Mouse (Mus musculus) heart, postnatal 0 days (tissue): ENCODE data around the gene Prkcb. TPM values are rescaled to one million over a fixed set of nuclear protein-coding genes. Genes with fewer than 3 reads are reported as not detected.

Experiments
- ATAC-seq: fragments of 200-750 bp; cut with Nextera tagmentation; 2 replicates; pipeline ENCODE4 v1.8.0; 2017; ENCODE audit warnings: low read depth, moderate number of reproducible peaks, moderate library complexity; ENCODE audit not compliant: insufficient read depth
- DNase-seq: peaks from one replicate; pipeline ENCODE4 v3.0.0-alpha.2; 2016; ENCODE audit warnings: low spot score
- H3K27ac ChIP-seq: fragments of 300-500 bp; sonication (generic); 2 replicates; pipeline ENCODE4 v1.5.1; 2014; ENCODE audit warnings: low read depth, mild to moderate bottlenecking
- H3K27me3 ChIP-seq: fragments of 300-500 bp; sonication (generic); 2 replicates; pipeline ENCODE4 v1.6.1; 2014; ENCODE audit warnings: low read length, mixed read lengths; ENCODE audit not compliant: control insufficient read depth, insufficient read depth
- H3K36me3 ChIP-seq: fragments of 300-500 bp; sonication (generic); replicated peaks from 2 replicates; pipeline ENCODE4 v1.6.1; 2014; ENCODE audit warnings: low read length, mixed read lengths; ENCODE audit not compliant: control insufficient read depth, insufficient read depth
- H3K4me1 ChIP-seq: fragments of 300-500 bp; sonication (generic); 2 replicates; pipeline ENCODE4 v1.6.1; 2014; ENCODE audit warnings: antibody characterized with exemption; ENCODE audit not compliant: control insufficient read depth, insufficient read depth
- H3K4me2 ChIP-seq: fragments of 300-500 bp; sonication (generic); 2 replicates; pipeline ENCODE4 v1.6.1; 2014; ENCODE audit warnings: low read depth, mild to moderate bottlenecking, low read length, moderate library complexity
- H3K4me3 ChIP-seq: fragments of 300-500 bp; sonication (generic); 2 replicates; pipeline ENCODE4 v1.5.1; 2014; ENCODE audit warnings: low read depth, low read length
- H3K9ac ChIP-seq: fragments of 300-500 bp; sonication (generic); replicated peaks from 2 replicates; pipeline ENCODE4 v1.6.1; 2014; ENCODE audit warnings: low read depth, low read length, mixed read lengths
- H3K9me3 ChIP-seq: fragments of 300-500 bp; sonication (generic); replicated peaks from 2 replicates; pipeline ENCODE4 v1.6.1; 2016; ENCODE audit warnings: low read length; ENCODE audit not compliant: control insufficient read depth
- CTCF ChIP-seq: IDR thresholded peaks from 2 replicates; pipeline ENCODE4 v1.5.1; 2016; ENCODE audit warnings: antibody characterized with exemption, control low read depth, low read depth
- EP300 ChIP-seq: IDR thresholded peaks from 2 replicates; pipeline ENCODE4 v1.6.1; 2016; ENCODE audit warnings: antibody characterized with exemption, low read depth
- WGBS: fragments of 180-500 bp; shearing (Covaris S2); extraction: QIAGEN DNeasy Blood & Tissue Kit; methylation state at CpG from one replicate; pipeline ENCODE4 v1.1.7; 2014; 5-methylcytosine and 5-hydroxymethylcytosine counted together
- polyA plus RNA-seq: library from polyadenylated mRNA; unstranded; fragments of >200 nt; fragmentation: Nextera tagmentation; extraction: Ambion mirVana; gene quantifications from 2 replicates; pipeline ENCODE4 v1.2.1, GENCODE M21; 2015
- total RNA-seq: library from RNA; depleted of rRNA; stranded (reverse); fragments of >200 nt; gene quantifications from 2 replicates; pipeline ENCODE4 v1.2.3, GENCODE M21; 2014; ENCODE audit warnings: low replicate concordance

Prkcb gene
- total and polyA plus RNA-seq, 2 experiments from 2014 or later = 1.1 to 1.9 TPM

GRCm38 (mm10) chr7:122272334-122272733 lies 16.2 kb upstream of the Prkcb start:
- H3K36me3 ChIP-seq = no peaks in the 10 kb centered on the region
- H3K4me1 ChIP-seq = no peaks in the 10 kb centered on the region
- H3K4me2 ChIP-seq = no peak overlapping the region
- H3K4me3 ChIP-seq = no peak overlapping the region
- WGBS = 84% methylated on average over 2 of the region's 2 CpGs
- DNase-seq (no peak), ATAC-seq (no peak)
- H3K9me3 ChIP-seq = no peaks in the 10 kb centered on the region
- H3K27ac ChIP-seq = no peak overlapping the region
- H3K27me3 ChIP-seq = no peaks in the 10 kb centered on the region
- H3K9ac ChIP-seq = no peak overlapping the region
- TF ChIP-seq CTCF = no peak
- TF ChIP-seq EP300 = no peak

- H3K36me3 ChIP-seq = no peaks in the 10 kb centered on the region
- WGBS = 73% methylated on average over 9 of the region's 9 CpGs
- H3K27ac ChIP-seq = no peak overlapping the region
- no peaks in the 10 kb centered on the region for H3K27me3 ChIP-seq
- DNase-seq (no peak), ATAC-seq (no peak)
- no peaks in the 10 kb centered on the region for H3K4me1 ChIP-seq
- H3K4me2 ChIP-seq = no peak overlapping the region
- TF ChIP-seq CTCF (no peak), EP300 (no peak)
- H3K4me3 ChIP-seq = no peak overlapping the region
- no peaks in the 10 kb centered on the region for H3K9me3 ChIP-seq
- H3K9ac ChIP-seq = no peak overlapping the region
Measured at GRCm38 (mm10) chr7:122279580-122279979, 9.0 kb upstream of the Prkcb start.

GRCm38 (mm10) chr7:122280334-122280733 lies 8.2 kb upstream of the Prkcb start:
- Histone ChIP-seq H3K9me3 (no peaks in the 10 kb centered on the region), H3K4me3 (no peak overlapping the region), H3K27ac (no peak overlapping the region), H3K4me1 (no peaks in the 10 kb centered on the region), H3K9ac (no peak overlapping the region), H3K36me3 (no peaks in the 10 kb centered on the region), H3K4me2 (no peak overlapping the region), H3K27me3 (no peaks in the 10 kb centered on the region)
- DNase-seq (no peak), ATAC-seq (no peak)
- WGBS = 54% methylated on average over 2 of the region's 2 CpGs
- no peak for TF ChIP-seq EP300
- no peak for TF ChIP-seq CTCF

- no peak overlapping the region for H3K27ac ChIP-seq
- H3K4me1 ChIP-seq = no peaks in the 10 kb centered on the region
- DNase-seq (no peak), ATAC-seq (no peak)
- H3K4me3 ChIP-seq = no peak overlapping the region
- no peak overlapping the region for H3K9ac ChIP-seq
- no peak for TF ChIP-seq EP300
- no peak for TF ChIP-seq CTCF
- H3K9me3 ChIP-seq = no peaks in the 10 kb centered on the region
- WGBS = 71% methylated on average over 2 of the region's 2 CpGs
- H3K27me3 ChIP-seq = peaks cover 2% of the 10 kb centered on the region; the same call in 1 of the 2 replicates
- no peak overlapping the region for H3K4me2 ChIP-seq
- H3K36me3 ChIP-seq = no peaks in the 10 kb centered on the region
Measured at GRCm38 (mm10) chr7:122282584-122282983, 6.0 kb upstream of the Prkcb start.

- H3K9me3 ChIP-seq = no peaks in the 10 kb centered on the region
- no peak overlapping the region for H3K4me2 ChIP-seq
- ATAC-seq = no peak
- TF ChIP-seq CTCF = no peak
- no peak for TF ChIP-seq EP300
- H3K27me3 ChIP-seq = peaks cover 37% of the 10 kb centered on the region
- H3K4me1 ChIP-seq = no peaks in the 10 kb centered on the region
- no peak for DNase-seq
- H3K9ac ChIP-seq = no peak overlapping the region
- H3K36me3 ChIP-seq = no peaks in the 10 kb centered on the region
- no peak overlapping the region for H3K4me3 ChIP-seq
- WGBS = 38% methylated on average over 1 of the region's 1 CpGs
- H3K27ac ChIP-seq = no peak overlapping the region
Measured at GRCm38 (mm10) chr7:122287217-122287616, 1.3 kb upstream of the Prkcb start.

GRCm38 (mm10) chr7:122289243-122290111 lies 926 bp downstream of the Prkcb start:
- no peak for TF ChIP-seq CTCF
- TF ChIP-seq EP300 = no peak
- H3K4me1 ChIP-seq = no peaks in the 10 kb centered on the region
- peak overlapping the region; percentile 84 for H3K4me2 ChIP-seq
- no peaks in the 10 kb centered on the region for H3K9me3 ChIP-seq
- H3K36me3 ChIP-seq = no peaks in the 10 kb centered on the region
- peaks cover 37% of the 10 kb centered on the region for H3K27me3 ChIP-seq
- DNase-seq (no peak), ATAC-seq (peak; percentile 5)
- peak overlapping the region; percentile 63 for H3K4me3 ChIP-seq
- no peak overlapping the region; the same call in 1 of the 2 replicates for H3K27ac ChIP-seq
- 0% methylated on average over 64 of the region's 66 CpGs for WGBS
- H3K9ac ChIP-seq = no peak overlapping the region
